Mouse (Mus musculus) cerebellum, adult 8-10 months (tissue): ENCODE data around the gene Cryba1.

Source experiments
- DNase-seq: peaks from one replicate; pipeline ENCODE4 v3.0.0; 2022

Gene Cryba1

DNA sequence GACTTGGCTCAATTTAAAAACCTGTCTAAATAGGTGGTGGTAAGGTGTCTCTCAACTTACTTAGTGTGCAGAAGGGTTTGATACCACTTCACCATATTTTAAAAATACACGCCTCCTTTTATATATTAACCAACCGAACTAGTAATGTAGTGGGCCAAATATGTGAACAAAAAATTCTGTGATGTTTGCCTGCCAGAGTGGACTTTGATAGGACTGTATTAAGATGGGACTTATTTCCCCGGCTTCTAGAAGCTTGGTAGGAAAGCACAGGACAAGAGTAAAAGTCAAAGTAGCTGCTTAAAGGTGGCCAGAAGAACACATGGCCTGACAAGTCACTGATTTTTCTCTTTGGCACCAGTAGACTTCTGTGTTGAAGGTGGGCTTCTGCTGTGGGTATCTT lies 11.3 kb downstream of the Cryba1 start:
- DNase-seq, result no peak

DNA sequence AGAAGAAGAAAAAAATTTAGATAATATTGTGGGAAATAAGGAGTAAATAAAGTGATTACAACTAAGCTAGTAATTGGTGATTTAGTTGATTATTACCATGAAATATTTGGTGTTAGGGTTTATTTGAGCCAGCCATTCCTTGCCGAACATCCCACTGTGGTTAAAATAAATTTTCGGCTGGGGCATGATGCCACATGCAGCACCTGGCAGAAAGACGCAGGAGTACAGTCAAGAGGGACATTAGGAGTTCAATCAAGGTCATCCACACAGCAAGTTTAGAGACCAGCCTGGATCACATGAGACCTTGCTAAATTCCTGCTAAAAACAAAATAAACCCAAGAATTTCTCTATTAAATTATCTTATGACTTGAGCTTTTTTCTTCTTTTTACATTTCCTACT lies 16.0 kb downstream of the Cryba1 start:
- no peak for DNase-seq

DNA sequence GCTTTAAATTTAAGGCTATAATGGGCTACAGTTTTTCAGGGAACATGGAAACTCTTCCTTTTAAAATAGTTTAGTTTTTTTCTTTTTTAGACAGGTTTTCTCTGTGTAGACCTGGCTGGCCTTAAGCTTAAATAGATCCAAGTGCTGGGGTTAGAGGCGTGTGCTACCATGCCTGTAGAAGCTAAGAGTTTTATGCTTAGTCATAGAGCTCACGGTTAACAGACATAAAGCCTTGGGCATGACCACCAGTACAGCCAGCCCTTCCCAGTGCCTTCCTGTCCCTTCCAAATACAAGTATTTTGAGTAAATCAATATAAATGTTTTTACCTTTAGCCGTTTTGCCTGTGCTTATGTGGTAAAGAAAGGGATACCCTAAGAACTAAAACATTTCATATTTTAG lies 19.2 kb downstream of the Cryba1 start:
- DNase-seq, result no peak

DNA sequence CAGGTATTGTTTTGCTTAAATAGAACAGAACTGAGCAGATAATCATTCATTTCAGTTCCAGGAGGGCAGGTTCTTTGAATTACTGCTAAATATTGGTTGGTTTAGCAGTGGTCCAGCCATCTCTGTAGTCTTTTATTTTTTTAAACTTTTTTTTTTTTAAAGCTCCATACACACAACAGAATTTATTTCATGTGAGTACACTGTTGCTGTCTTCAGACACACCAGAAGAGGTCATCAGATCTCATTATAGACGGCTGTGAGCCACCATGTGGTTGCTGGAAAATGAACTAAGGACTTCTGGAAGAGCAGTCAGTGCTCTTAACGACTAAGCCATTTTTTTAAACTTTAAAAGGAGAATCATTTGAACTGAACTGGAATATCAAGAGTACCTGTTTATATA lies 27.9 kb downstream of the Cryba1 start:
- DNase-seq, result no peak

DNA sequence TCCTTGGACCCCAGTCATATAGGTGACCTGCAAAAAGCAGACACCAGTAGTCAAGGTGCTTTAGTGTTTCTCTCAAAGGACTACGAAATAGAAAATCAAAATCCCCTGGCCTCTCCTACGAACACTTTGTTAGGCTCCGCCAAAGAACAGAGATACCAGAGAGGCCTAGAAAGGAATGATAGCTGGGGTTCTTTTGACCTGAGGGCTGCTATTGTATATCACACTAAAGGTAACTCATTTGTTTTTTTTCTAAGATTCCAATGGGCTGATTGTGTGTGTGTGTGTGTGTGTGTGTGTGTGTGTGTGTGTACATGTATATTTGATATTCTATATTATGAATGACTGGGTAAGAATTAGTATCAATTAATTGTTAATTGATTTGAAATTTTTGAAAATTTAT lies 32.1 kb downstream of the Cryba1 start:
- DNase-seq, result no peak

DNA sequence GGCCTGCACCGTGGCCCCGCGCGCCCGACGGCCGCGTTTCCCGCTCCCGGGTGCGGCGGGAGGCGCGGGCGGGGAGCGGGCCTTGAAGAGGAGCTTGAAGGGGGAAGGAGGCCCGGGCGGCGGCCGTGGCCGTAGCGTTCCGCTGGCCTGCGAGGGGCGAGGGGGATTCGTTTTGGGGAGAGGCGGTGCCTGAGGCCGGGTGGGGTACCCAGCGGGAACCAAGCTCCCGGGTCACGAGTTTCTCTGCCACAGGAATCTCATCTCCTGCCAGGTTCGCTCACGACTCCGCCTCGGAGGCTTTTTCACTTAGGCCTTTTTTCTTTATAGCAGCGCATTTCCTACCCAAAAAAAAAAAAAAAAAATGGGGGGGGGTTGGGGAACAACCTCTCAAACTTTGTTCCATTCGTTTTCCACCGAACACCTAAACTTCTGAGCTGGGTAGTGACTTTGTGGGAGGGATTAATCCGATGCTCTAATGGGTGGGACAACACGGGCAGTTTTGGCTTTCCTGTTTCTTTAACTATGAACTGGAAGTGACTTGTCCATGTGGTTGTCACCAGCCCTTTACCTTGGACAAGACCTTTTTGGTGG lies 37.4 kb downstream of the Cryba1 start:
- DNase-seq, result peak; percentile 33

DNA sequence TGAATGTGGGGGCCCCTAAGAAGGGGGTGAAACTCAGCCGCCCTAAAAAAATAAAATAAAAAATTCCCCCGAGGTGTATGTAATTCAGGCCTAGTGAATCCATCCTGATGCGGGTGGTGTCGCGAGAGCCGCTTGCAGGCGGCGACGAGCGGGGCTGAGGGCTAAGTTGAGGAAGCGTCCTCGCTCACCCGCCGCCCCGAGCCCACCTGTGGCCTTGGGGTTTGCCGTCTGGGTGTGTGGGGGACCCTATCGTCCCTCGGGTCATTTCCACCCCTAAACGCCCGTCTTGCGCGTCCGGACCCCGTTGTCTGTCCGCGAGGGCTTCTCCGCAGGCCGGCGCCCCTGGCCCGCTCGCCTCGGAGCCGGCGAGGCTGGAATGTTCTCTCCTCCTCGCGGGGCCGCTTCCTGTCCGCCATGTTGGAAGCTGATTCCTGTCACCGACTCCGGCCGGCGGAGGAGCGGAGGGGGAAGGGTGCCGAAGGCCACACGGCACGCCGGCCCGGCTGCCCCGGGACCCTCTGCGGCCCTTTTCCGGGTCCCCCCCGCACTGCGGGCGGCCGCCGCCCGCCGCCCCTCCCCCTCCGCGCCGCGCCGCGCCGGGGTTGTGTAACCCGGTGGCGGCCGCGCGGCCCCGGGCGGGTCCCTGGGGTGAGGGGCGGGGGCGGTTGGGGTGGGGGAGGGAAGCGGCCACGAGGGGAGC lies 38.1 kb downstream of the Cryba1 start:
- DNase-seq, result peak; percentile 56

DNA sequence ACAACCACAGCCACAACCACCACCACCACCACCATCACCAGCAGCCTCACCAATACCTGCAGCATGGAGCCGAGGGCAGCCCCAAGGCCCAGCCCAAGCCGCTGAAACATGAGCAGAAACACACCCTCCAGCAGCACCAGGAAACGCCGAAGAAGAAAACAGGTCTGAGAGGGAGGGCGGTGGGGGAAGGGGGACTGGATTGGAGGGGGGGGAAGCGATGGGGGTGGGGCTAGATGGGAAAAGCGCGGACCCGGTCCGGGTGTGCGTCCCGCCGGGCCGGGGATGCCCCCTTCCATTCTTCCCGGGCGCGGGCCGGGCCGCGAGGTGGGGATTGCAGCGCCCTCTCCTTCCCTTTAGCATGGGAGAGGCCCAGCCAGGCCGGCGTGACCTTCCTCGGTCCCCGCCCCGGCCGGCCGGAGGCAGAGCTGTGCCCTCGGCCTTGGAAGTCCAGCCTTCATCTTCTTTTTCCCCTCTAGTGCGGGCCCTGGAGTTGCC lies 38.7 kb downstream of the Cryba1 start:
- DNase-seq, result peak; percentile 42

DNA sequence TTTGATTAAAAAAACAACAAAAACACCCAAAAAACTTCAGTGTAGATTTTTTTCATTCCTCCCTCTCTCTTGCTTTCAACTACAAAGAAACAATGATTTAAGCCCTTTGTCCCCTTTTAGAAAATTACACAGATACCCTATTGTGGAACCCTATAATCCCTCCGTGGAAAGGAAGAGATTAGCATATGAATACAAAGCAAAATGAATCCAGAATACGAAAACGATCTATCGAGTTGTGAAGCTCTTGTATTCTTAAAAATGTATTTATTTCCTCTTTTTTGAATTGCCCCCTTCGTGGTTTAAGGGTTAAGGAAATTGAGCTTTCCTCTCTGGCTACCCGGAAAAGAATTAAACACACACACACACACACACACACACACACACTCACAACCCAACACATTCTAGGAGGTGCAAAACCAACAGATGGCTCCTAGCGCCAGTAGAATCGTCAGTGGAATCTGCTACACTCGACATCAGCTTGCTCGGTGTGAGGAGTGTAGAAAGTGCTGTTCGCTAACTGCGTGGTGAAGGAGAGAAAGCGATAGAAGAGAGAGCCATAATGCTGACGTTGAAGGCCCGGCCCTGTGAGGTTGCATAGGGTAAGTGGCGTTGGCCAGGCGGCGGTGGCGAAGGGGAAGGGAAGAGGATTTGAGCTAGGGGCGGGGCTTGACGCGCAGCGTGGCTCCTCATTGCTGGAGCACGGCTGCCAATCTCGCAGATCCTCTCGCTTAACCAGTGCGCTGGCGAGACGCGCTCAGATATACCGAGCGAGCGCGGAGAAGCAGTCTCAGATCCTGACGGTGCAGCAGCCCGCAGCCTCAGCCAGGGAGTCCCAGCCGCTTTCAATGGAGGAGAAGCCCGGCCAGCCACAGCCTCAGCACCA lies 39.5 kb downstream of the Cryba1 start, which contains the start of gene Nufip2:
Gene Nufip2 (plus strand): TSS at position 773 of the 883 bp plus-strand sequence.
- DNase-seq, result peak; percentile 99

DNA sequence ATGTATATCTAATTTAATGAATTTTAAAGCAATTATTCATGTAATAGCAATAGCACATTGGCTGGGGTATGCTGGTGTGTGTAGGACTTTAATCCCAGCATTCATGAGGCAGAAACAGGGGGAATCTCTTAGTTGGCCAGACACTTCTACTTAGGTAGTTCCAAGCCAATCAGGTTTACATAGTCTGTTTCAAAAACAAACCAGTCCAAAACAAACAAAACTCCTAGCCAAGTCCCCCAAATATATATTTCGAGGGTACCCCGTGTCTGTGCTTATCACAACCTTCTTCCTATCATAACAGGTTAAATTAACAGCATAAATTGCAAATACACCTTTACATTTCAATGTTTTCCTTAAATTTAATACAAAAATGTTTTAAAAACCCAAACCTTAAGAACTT lies 40.2 kb downstream of the Cryba1 start:
- no peak for DNase-seq

DNA sequence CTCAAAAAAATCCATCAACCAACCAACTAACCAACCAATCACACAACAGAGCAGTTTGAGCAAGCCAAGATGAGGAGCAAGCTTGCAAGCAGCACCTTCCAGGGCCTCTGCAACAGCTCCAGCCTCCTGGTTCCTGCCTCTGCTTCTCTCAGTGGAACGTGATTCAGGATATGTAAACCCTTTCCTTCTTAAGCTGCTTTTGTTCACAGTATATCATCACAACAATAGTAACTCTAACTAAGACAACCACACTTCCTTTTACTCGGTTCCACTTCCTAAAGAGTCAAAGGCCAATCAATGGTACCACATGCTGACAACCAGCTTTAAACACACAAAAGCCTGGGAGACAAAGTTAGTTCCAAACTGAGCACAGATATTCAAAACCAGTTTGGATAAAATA lies 45.1 kb downstream of the Cryba1 start:
- no peak for DNase-seq

DNA sequence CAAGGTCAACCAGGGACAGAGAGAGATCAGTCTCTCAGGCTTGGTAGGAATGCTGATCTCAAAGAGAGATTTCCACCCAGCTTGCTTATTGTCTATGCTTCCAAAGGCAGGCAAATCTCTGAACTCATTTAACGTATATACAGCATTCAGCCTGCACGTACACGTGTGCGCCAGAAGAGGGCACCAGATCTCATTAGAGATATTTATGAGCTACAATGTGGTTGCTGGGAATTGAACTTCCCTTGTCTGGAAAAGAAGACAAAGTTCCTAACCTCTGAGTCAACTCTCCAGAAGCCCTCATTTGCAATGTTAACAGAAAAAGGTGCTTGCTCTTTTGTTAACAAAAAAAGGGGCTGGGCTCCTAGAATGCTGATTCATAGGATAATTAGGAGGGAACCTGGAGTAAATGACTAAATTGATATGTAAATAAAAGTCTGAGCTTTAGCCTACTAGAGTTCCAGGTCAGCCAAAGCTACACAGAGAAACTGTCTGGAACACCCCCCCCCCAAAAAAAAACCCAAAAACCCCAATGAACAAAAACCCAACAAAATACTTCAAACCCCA lies 51.6 kb downstream of the Cryba1 start:
- DNase-seq, result no peak

DNA sequence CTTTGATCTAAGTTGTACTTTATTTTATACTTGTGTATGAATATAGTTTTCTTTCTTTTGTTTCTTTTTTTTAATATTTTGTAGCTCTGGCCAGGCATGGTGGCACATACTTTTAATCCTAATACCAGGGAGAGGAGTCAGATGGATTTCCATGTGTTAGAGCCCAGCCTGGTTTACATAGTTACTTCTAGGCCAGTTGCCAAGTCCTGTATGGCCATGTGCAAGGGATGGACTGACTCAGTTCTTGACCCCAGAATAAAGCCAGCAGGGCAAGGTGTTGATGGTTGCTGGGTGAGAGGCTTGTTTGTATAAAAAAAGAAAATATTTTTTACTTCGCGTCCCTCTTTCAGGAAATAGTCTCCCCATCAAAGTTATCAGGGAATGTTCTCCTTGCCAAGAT lies 52.3 kb downstream of the Cryba1 start:
- DNase-seq, result no peak
